9 mouse cellular contexts compared by ENCODE assay signal in genomic region chr9:103302666-103303065, GRCm38 (mm10). TPM values are rescaled to one million over a fixed set of nuclear protein-coding genes. Genes with fewer than 3 reads are reported as not detected.
DNase-seq lines count a peak whose midpoint lies in the region; ATAC-seq and TF ChIP-seq lines count a peak whose summit lies in the region.
"Had no signal": no experiment of that assay in that cellular context is flagged by ENCODE, and none has a peak within 500 bp of the region (broad histone marks: within the 10 kb centered on the region; RNA-seq: fewer than 3 reads in every experiment).

No protein-coding gene starts in this region.

- H3K36me3 ChIP-seq in intestine, postnatal 0 days (ENCODE audit: control insufficient read depth, insufficient read depth): no peaks in the 10 kb centered on the region
- no peaks in the 10 kb centered on the region for H3K36me3 ChIP-seq in intestine, embryonic 15.5 days
- 0 out of 2 replicates have a peak, but pooled peaks cover 2% of the 10 kb centered on the region for H3K36me3 ChIP-seq in hindbrain, embryonic 14.5 days (replicated peaks; ENCODE audit: control insufficient read depth, insufficient read depth)
- H3K36me3 ChIP-seq in midbrain, postnatal 0 days (ENCODE audit: insufficient read depth, low read length): no peaks in the 10 kb centered on the region

- H3K4me3 ChIP-seq in intestine, postnatal 0 days (ENCODE audit: low read depth, low read length): no peak overlapping the region
- H3K4me3 ChIP-seq in intestine, embryonic 15.5 days (replicated peaks): no peak overlapping the region
- no peak overlapping the region for H3K4me3 ChIP-seq in hindbrain, embryonic 14.5 days (replicated peaks; ENCODE audit: low read length)
- H3K4me3 ChIP-seq in midbrain, postnatal 0 days (ENCODE audit: low read depth, low read length): no peak overlapping the region
- H3K4me3 ChIP-seq: erythroblast, embryonic 14.5 days had no signal

- H3K4me1 ChIP-seq in intestine, postnatal 0 days (replicated peaks; ENCODE audit: control insufficient read depth, insufficient read depth, low read length): no peaks in the 10 kb centered on the region
- H3K4me1 ChIP-seq in intestine, embryonic 15.5 days (replicated peaks): peaks cover 3% of the 10 kb centered on the region; the same call in 1 of the 2 replicates
- peaks cover 6% of the 10 kb centered on the region for H3K4me1 ChIP-seq in hindbrain, embryonic 14.5 days (replicated peaks; ENCODE audit: control insufficient read depth, insufficient read depth, low read length)
- H3K4me1 ChIP-seq in midbrain, postnatal 0 days (ENCODE audit: insufficient read depth, low read length): no peaks in the 10 kb centered on the region

- H3K9ac ChIP-seq in intestine, postnatal 0 days (ENCODE audit: low read depth, low read length): no peak overlapping the region
- no peak overlapping the region for H3K9ac ChIP-seq in intestine, embryonic 15.5 days
- no peak overlapping the region for H3K9ac ChIP-seq in hindbrain, embryonic 14.5 days
- no peak overlapping the region for H3K9ac ChIP-seq in midbrain, postnatal 0 days (replicated peaks; ENCODE audit: low read length, poor library complexity, severe bottlenecking)

- intact Hi-C loops in left cerebral cortex, postnatal 14 days (cut with DNase I): loop anchor here (2.0 to 10.0 kb wide), 4 partner anchors 78 to 668 kb away; no protein-coding TSS in a partner anchor

- H3K9me3 ChIP-seq in intestine, postnatal 0 days (ENCODE audit: control insufficient read depth): no peaks in the 10 kb centered on the region
- H3K9me3 ChIP-seq in intestine, embryonic 15.5 days: no peaks in the 10 kb centered on the region
- H3K9me3 ChIP-seq in hindbrain, embryonic 14.5 days (ENCODE audit: control insufficient read depth, low read length): no peaks in the 10 kb centered on the region
- no peaks in the 10 kb centered on the region for H3K9me3 ChIP-seq in midbrain, postnatal 0 days (ENCODE audit: low read length)

- peak; percentile 36 to 49 for DNase-seq in adrenal gland, adult 18-20 months (ENCODE audit: low spot score in 2 of 2)
- DNase-seq in embryo, embryonic 11.5 days (ENCODE audit: low read depth, low spot score): peak; percentile 46
- peak; percentile 78 for DNase-seq in hindbrain, embryonic 14.5 days (ENCODE audit: low spot score)
- DNase-seq in left cerebral cortex, postnatal 14 days (ENCODE audit: low spot score in 2 of 2): peak; percentile 50 to 75
- peak; percentile 73 for DNase-seq in midbrain, postnatal 0 days (ENCODE audit: low spot score)
- peak; percentile 24 for DNase-seq in telencephalon, adult 2 months (ENCODE audit: low read depth, low spot score)

- no peak overlapping the region for H3K27ac ChIP-seq in intestine, postnatal 0 days (ENCODE audit: low read depth, low read length)
- no peak overlapping the region for H3K27ac ChIP-seq in intestine, embryonic 15.5 days
- H3K27ac ChIP-seq in hindbrain, embryonic 14.5 days: no peak overlapping the region
- no peak overlapping the region for H3K27ac ChIP-seq in midbrain, postnatal 0 days (ENCODE audit: low read depth, low read length)

- WGBS in intestine, postnatal 0 days: 48% methylated on average over 3 of the region's 3 CpGs
- 60% methylated on average over 3 of the region's 3 CpGs for WGBS in intestine, embryonic 15.5 days
- 58% methylated on average over 3 of the region's 3 CpGs for WGBS in hindbrain, embryonic 14.5 days
- WGBS in midbrain, postnatal 0 days: 54% methylated on average over 3 of the region's 3 CpGs

- peak; percentile 46 for ATAC-seq in intestine, postnatal 0 days
- no peak for ATAC-seq in intestine, embryonic 15.5 days
- ATAC-seq in hindbrain, embryonic 14.5 days (ENCODE audit: low FRiP score): peak; percentile 45; the same call in 1 of the 2 replicates
- ATAC-seq in midbrain, postnatal 0 days (ENCODE audit: low FRiP score): no peak

- no peak overlapping the region for H3K4me2 ChIP-seq in intestine, postnatal 0 days (replicated peaks; ENCODE audit: low read depth)
- H3K4me2 ChIP-seq in intestine, embryonic 15.5 days (replicated peaks): no peak overlapping the region
- no peak overlapping the region for H3K4me2 ChIP-seq in hindbrain, embryonic 14.5 days (replicated peaks)
- no peak overlapping the region for H3K4me2 ChIP-seq in midbrain, postnatal 0 days (ENCODE audit: low read depth, low read length, poor library complexity, severe bottlenecking)

- TF ChIP-seq CTCF in intestine, postnatal 0 days (IDR thresholded peaks at IDR 0.05; ENCODE audit: low read depth): peak; percentile 87
- peak; percentile 90 for TF ChIP-seq CTCF in midbrain, postnatal 0 days (IDR thresholded peaks at IDR 0.05)

- no peaks in the 10 kb centered on the region for H3K27me3 ChIP-seq in intestine, postnatal 0 days (replicated peaks; ENCODE audit: control insufficient read depth, insufficient read depth, low read length)
- H3K27me3 ChIP-seq in intestine, embryonic 15.5 days (replicated peaks): no peaks in the 10 kb centered on the region
- no peaks in the 10 kb centered on the region for H3K27me3 ChIP-seq in hindbrain, embryonic 14.5 days (ENCODE audit: control insufficient read depth, insufficient read depth, low read length)
- no peaks in the 10 kb centered on the region for H3K27me3 ChIP-seq in midbrain, postnatal 0 days (ENCODE audit: insufficient read depth, low read length)

RNA-seq across cellular contexts. Expression of gene 1300017J02Rik, which starts 2.2 kb away (rescaled TPM):
- 2.4 and 3.8 TPM in 2 replicates for polyA plus RNA-seq in intestine, postnatal 0 days (2015; fragmentation: Nextera tagmentation; extraction: Ambion mirVana)
- 2.3 and 2.4 TPM in 2 replicates for polyA plus RNA-seq in intestine, embryonic 15.5 days (2015; fragmentation: Nextera tagmentation; extraction: Ambion mirVana)
- not detected for total RNA-seq in adrenal gland, adult 18-20 months (2021)
- polyA plus RNA-seq in hindbrain, embryonic 14.5 days (2014; fragmentation: Nextera tagmentation; extraction: Ambion mirVana): 0.50 and 0.73 TPM in 2 replicates
- 1 to 10 TPM in 1 of 2 experiments, not detected in 1; 1.1 TPM for total RNA-seq in left cerebral cortex, postnatal 14 days (2021)
- total RNA-seq in midbrain, postnatal 0 days (2014; rRNA removed): 0.27 TPM in 1 of 2 replicates, not detected in the other
- polyA plus RNA-seq in midbrain, postnatal 0 days (2015; fragmentation: Nextera tagmentation; extraction: Ambion mirVana): 0.27 and 0.56 TPM in 2 replicates

RNA-seq across cellular contexts. Expression of gene Topbp1, which starts 2.3 kb away (rescaled TPM):
- polyA plus RNA-seq in intestine, postnatal 0 days (2015; fragmentation: Nextera tagmentation; extraction: Ambion mirVana): 15.2 and 17.1 TPM in 2 replicates
- polyA plus RNA-seq in intestine, embryonic 15.5 days (2015; fragmentation: Nextera tagmentation; extraction: Ambion mirVana): 55.4 and 62.3 TPM in 2 replicates
- total RNA-seq in adrenal gland, adult 18-20 months (2021): 10 to 100 TPM; 17.7 to 29.2 TPM
- 22.6 and 22.8 TPM in 2 replicates for polyA plus RNA-seq in hindbrain, embryonic 14.5 days (2014; fragmentation: Nextera tagmentation; extraction: Ambion mirVana)
- 10 to 100 TPM; 18.7 to 18.8 TPM for total RNA-seq in left cerebral cortex, postnatal 14 days (2021)
- 16.9 and 23.8 TPM in 2 replicates for total RNA-seq in midbrain, postnatal 0 days (2014; rRNA removed)
- 10.0 and 11.5 TPM in 2 replicates for polyA plus RNA-seq in midbrain, postnatal 0 days (2015; fragmentation: Nextera tagmentation; extraction: Ambion mirVana)

Comparison
In these comparisons a context has a peak if more than half of its experiments do, and no peak if none do; other contexts are left out.
1. ATAC-seq: peak in intestine, postnatal 0 days (single experiment) and hindbrain, embryonic 14.5 days (single experiment); none in intestine, embryonic 15.5 days (single experiment) and midbrain, postnatal 0 days (single experiment).
2. DNase-seq: peak in every context shown above with its lines; median percentile 78 in hindbrain, embryonic 14.5 days; 73 in midbrain, postnatal 0 days; 62 in left cerebral cortex, postnatal 14 days; 46 in embryo, embryonic 11.5 days; 42 in adrenal gland, adult 18-20 months; 24 in telencephalon, adult 2 months.